Mouse (Mus musculus) limb, embryonic 15.5 days (tissue): ENCODE data around the gene Gm10322. TPM values are rescaled to one million over a fixed set of nuclear protein-coding genes. Genes with fewer than 3 reads are reported as not detected.

ENCODE experiments used
- ATAC-seq: fragments of 200-750 bp; cut with Nextera tagmentation; 2 replicates; pipeline ENCODE4 v1.8.0; 2017; ENCODE audit warnings: low read depth, moderate TSS enrichment; ENCODE audit not compliant: insufficient number of reproducible peaks, low FRiP score, low TSS enrichment
- H3K27ac ChIP-seq: fragments of 300-500 bp; sonication (generic); 2 replicates; pipeline ENCODE4 v1.5.1; 2015; ENCODE audit warnings: moderate library complexity, mild to moderate bottlenecking, inconsistent platforms
- H3K27me3 ChIP-seq: fragments of 300-500 bp; sonication (generic); 2 replicates; pipeline ENCODE4 v1.6.1; 2015; ENCODE audit warnings: inconsistent platforms
- H3K36me3 ChIP-seq: fragments of 300-500 bp; sonication (generic); 2 replicates; pipeline ENCODE4 v1.6.1; 2015; ENCODE audit warnings: inconsistent platforms
- H3K4me1 ChIP-seq: fragments of 300-500 bp; sonication (generic); 2 replicates; pipeline ENCODE4 v1.6.1; 2015; ENCODE audit warnings: inconsistent platforms
- H3K4me2 ChIP-seq: fragments of 300-500 bp; sonication (generic); 2 replicates; pipeline ENCODE4 v1.6.1; 2015; ENCODE audit warnings: mild to moderate bottlenecking, inconsistent platforms
- H3K4me3 ChIP-seq: fragments of 300-500 bp; sonication (generic); 2 replicates; pipeline ENCODE4 v1.5.1; 2015; ENCODE audit warnings: mild to moderate bottlenecking, inconsistent platforms
- H3K9ac ChIP-seq: fragments of 300-500 bp; sonication (generic); 2 replicates; pipeline ENCODE4 v1.6.1; 2015; ENCODE audit warnings: inconsistent platforms
- H3K9me3 ChIP-seq: fragments of 300-500 bp; sonication (generic); 2 replicates; pipeline ENCODE4 v1.6.1; 2016; ENCODE audit warnings: inconsistent platforms
- WGBS: fragments of 180-500 bp; shearing (Covaris S2); methylation state at CpG from one replicate; pipeline ENCODE4 v1.1.7; 2015; 5-methylcytosine and 5-hydroxymethylcytosine counted together
- polyA plus RNA-seq: library from polyadenylated mRNA; unstranded; fragments of >200 nt; fragmentation: Nextera tagmentation; extraction: Ambion mirVana; gene quantifications from 2 replicates; pipeline ENCODE4 v1.2.1, GENCODE M21; 2015

Gene Gm10322
- not detected in 2 replicates for polyA plus RNA-seq

DNA sequence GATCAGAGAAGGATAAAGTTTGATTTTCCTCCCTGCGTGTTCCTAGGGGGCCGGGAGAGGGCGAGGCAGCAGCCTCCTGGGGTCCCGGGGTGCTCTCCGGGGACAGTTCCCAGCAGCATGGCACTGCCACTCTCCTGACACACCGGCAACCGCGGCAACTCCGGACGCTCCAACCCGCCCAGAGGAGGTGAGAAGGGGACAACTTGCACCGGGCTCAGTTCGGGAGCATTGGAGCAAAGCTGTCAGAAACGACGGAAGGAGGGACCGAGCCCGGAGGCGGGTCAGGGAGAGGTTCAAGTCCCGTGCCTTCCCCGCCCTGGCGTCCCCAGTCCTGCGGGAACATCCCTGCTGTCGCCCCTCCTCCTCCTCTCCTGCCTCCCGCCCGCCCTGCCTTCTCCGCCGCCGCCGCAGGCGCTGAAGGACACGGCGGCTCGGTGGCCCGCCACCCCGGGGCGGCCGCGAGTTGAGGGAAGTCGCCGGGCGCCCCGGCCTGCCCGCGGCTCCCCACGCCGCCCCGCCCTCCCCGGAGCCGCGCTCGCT is at the start of gene Gm10322:
Gene Gm10322, plus strand, starts transcription at position 83 of the 540 bp plus-strand sequence.
- H3K4me3 ChIP-seq: peak within 1 kb of the TSS; percentile 91
- no peaks in the 10 kb centered on the region for H3K36me3 ChIP-seq
- WGBS: under 1% methylated on average over 43 of the region's 51 CpGs
- H3K4me2 ChIP-seq: peak within 1 kb of the TSS; percentile 89
- H3K27me3 ChIP-seq: no peaks in the 10 kb centered on the region
- peaks cover 26% of the 10 kb centered on the region for H3K4me1 ChIP-seq
- ATAC-seq: peak; percentile 66
- H3K27ac ChIP-seq: peak within 1 kb of the TSS; percentile 90
- H3K9me3 ChIP-seq: no peaks in the 10 kb centered on the region
- H3K9ac ChIP-seq: peak within 1 kb of the TSS; percentile 95

DNA sequence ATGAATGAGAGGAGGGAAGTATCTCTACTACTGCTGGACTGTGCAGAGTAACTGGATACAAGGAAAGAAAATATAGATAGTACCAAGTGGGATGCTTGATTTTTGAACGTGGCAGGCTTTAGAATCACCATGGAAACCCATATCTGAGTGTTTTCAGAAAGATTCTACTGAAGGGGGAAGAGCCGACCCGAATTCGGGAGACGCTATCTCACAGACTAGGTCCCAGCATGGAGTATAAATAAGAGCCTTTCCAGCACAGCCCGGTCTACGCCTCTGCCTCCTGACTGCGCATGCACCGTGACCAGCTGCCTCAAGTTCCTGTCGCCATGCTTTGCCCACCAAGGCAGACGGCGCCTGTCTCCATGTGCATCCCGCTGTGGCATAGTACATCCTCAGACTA is 48.9 kb upstream of the Gm10322 start:
- no peak overlapping the region for H3K9ac ChIP-seq
- peaks cover 46% of the 10 kb centered on the region for H3K4me1 ChIP-seq
- H3K27ac ChIP-seq: peak overlapping the region; percentile 22; the same call in 1 of the 2 replicates
- ATAC-seq: no peak
- no peaks in the 10 kb centered on the region for H3K27me3 ChIP-seq
- no peaks in the 10 kb centered on the region for H3K9me3 ChIP-seq
- WGBS: 90% methylated on average over 13 of the region's 13 CpGs
- no peak overlapping the region for H3K4me2 ChIP-seq
- H3K4me3 ChIP-seq: no peak overlapping the region
- H3K36me3 ChIP-seq: no peaks in the 10 kb centered on the region

DNA sequence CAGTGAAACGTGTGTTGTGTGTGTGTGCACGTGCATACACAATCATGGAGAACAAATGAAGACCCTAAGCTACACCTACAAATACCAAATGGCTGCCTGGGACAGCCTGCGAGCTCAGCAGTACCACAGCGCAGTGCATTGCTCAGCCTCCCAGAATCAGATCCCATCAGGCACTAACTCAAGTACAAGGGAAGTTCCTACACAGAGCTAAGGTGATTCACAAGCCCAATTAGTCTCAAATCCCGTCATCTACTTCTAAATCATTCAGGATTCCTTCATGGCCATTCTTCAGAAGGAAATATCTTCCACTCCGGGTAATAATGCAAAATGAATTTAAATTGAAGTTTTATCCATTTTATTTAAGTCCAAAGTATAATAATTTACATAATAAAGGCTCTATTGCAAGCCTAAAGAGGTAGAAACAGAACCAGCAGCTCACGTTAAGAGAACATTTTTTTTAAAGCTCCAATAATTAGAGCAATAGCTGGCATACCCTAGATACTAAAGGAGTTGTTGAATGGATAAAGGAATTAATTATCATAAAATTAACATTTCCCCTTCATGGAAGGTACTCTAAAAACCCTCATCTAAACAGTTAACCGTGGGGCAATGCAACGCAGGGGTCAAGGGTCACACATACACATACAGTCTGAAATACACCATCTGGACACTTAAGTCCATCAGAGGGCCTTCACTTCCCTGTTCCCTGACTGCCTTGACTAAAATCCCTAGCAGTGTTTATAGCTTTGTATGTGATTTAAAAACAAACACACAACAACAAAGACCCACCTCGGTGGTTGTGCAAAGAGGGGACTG is 47.0 kb upstream of the Gm10322 start:
- WGBS: 72% methylated on average over 10 of the region's 10 CpGs
- Histone ChIP-seq H3K4me3 (no peak overlapping the region), H3K9me3 (peaks cover 5% of the 10 kb centered on the region; the same call in 1 of the 2 replicates), H3K4me2 (no peak overlapping the region), H3K27ac (no peak overlapping the region), H3K36me3 (no peaks in the 10 kb centered on the region), H3K9ac (no peak overlapping the region), H3K27me3 (no peaks in the 10 kb centered on the region), H3K4me1 (peaks cover 40% of the 10 kb centered on the region)
- no peak for ATAC-seq

DNA sequence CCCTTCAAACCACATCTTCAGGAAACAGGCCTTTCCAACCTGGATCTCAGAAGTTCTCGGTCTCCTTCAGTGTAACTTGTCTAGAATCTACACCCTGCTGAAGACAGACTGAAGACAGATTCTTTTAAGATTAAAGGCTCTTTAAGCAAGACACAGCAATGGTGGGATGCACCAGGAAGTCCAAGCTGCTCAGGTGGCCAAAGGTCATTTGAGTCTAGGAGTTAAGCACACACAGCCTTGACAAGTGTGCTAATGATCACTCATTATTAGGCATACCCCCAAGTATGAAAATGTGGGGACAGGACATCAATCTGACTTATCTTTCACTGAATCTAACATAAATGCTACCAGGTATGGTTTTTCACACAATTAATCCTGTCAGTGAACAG is 46.4 kb upstream of the Gm10322 start:
- H3K27me3 ChIP-seq: no peaks in the 10 kb centered on the region
- no peak overlapping the region for H3K4me3 ChIP-seq
- no peak overlapping the region for H3K4me2 ChIP-seq
- no peaks in the 10 kb centered on the region for H3K36me3 ChIP-seq
- H3K9ac ChIP-seq: no peak overlapping the region
- WGBS: 86% methylated on average over 1 of the region's 1 CpGs
- H3K9me3 ChIP-seq: peaks cover 5% of the 10 kb centered on the region; the same call in 1 of the 2 replicates
- ATAC-seq: no peak
- no peak overlapping the region for H3K27ac ChIP-seq
- peaks cover 37% of the 10 kb centered on the region for H3K4me1 ChIP-seq

DNA sequence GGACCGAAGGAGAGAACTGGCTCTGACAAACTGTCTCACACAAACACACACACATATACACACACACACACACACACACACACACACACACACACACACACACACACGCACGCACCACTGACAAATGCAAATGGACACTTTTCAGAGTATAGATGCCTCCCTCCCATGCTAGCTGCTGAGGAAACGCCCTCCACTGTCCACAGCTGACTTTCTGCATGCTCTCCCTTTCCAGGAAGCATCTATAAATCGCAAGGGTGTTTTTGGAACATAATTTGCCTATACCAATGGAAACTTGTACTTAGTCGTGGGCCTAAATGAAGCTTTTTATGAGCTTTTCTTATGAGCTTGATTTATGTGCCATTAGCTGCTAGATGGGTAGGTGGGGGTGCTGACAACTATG is 45.5 kb upstream of the Gm10322 start:
- Histone ChIP-seq H3K4me1 (peaks cover 29% of the 10 kb centered on the region), H3K27ac (no peak overlapping the region), H3K27me3 (no peaks in the 10 kb centered on the region), H3K4me3 (no peak overlapping the region), H3K36me3 (no peaks in the 10 kb centered on the region), H3K9ac (no peak overlapping the region), H3K9me3 (peaks cover 5% of the 10 kb centered on the region; the same call in 1 of the 2 replicates), H3K4me2 (no peak overlapping the region)
- no peak for ATAC-seq
- WGBS: 54% methylated on average over 6 of the region's 6 CpGs

DNA sequence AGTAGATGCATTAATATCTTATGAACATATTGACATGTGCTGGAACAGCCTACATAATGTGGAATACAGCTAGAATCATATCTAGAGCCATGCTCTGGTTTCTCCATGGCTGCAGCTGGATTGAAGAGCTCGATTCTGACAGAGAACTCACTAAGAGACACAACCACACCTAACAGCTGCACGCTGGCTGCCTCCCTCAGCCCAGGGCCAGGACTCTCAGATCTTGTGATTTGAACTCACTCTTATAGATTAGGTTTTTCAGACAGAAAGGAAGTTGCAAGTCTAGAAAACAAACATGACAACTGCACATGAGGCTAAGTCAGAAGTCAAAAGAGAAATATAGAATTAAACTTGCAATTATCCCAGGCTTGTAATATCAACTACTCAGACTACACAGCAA is 45.1 kb upstream of the Gm10322 start:
- 49% methylated on average over 2 of the region's 2 CpGs for WGBS
- Histone ChIP-seq H3K4me3 (no peak overlapping the region), H3K27ac (no peak overlapping the region), H3K4me1 (peaks cover 25% of the 10 kb centered on the region), H3K4me2 (no peak overlapping the region), H3K27me3 (no peaks in the 10 kb centered on the region), H3K9me3 (peaks cover 5% of the 10 kb centered on the region; the same call in 1 of the 2 replicates), H3K36me3 (no peaks in the 10 kb centered on the region), H3K9ac (no peak overlapping the region)
- no peak for ATAC-seq

DNA sequence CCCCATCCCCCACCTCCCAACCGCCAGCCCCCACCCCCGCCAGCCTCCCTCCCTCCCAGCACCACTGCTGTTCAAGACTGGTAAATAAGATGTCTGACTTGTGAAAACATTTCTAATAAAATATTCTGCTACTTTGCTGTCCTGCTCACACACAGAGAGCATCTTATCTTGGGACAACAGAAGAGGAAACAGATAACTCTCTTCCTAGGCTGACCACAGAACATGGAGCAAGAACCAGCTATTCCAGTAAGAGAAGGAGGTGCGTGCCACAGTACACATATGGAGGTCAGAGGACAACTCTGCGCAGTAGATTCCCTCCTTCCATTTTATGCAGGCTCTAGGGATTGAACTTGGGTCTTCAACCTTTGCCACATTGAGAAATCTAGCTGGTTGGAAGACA is 44.6 kb upstream of the Gm10322 start:
- Histone ChIP-seq H3K36me3 (no peaks in the 10 kb centered on the region), H3K9ac (no peak overlapping the region), H3K9me3 (peaks cover 5% of the 10 kb centered on the region; the same call in 1 of the 2 replicates), H3K4me3 (no peak overlapping the region), H3K27me3 (no peaks in the 10 kb centered on the region), H3K27ac (peak overlapping the region; percentile 4; the same call in 1 of the 2 replicates), H3K4me2 (no peak overlapping the region), H3K4me1 (peaks cover 22% of the 10 kb centered on the region)
- 77% methylated on average over 4 of the region's 4 CpGs for WGBS
- no peak for ATAC-seq

DNA sequence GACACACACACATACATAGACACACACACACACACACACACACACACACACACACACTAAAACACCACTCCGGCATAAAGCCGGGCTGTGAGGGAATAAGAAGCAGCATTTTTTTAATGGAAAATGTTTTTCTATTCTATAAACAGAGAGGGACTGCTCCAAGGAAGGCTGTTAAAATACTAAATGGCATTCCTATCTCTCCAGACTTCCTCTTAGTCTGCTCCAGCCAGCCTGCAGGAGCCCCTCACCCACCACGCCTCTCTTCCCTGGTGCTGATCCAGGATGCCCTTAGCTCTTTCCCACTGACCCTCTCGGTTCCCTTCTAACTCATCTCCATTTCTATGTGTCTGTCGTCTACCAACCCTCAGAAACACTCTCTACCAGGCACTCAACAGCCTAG is 43.9 kb upstream of the Gm10322 start:
- H3K36me3 ChIP-seq: no peaks in the 10 kb centered on the region
- H3K27ac ChIP-seq: no peak overlapping the region
- no peaks in the 10 kb centered on the region for H3K27me3 ChIP-seq
- H3K4me3 ChIP-seq: no peak overlapping the region
- WGBS: 71% methylated on average over 5 of the region's 5 CpGs
- H3K9ac ChIP-seq: no peak overlapping the region
- no peak overlapping the region for H3K4me2 ChIP-seq
- ATAC-seq: no peak
- H3K9me3 ChIP-seq: peaks cover 5% of the 10 kb centered on the region; the same call in 1 of the 2 replicates
- H3K4me1 ChIP-seq: peaks cover 25% of the 10 kb centered on the region

DNA sequence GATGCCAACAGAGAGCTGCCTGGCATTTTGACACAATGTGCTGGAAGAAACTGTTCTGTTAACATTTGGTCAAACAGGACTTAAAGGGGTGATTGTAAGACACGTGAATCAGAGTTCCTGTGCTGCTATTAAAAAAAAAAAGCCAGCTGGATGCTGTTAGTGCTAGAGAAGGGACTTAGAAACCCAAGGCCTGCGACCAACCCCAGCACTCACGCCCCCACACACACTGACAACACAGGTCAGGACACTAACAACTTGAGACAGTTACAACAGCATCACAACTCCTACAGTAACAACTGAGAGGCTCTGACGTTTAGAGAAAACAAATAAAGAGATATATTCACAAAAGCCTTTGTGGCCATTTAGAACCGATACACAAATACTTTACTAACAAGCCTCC is 39.6 kb upstream of the Gm10322 start:
- 33% methylated on average over 5 of the region's 5 CpGs for WGBS
- H3K4me1 ChIP-seq: peaks cover 24% of the 10 kb centered on the region
- H3K36me3 ChIP-seq: no peaks in the 10 kb centered on the region
- H3K27me3 ChIP-seq: no peaks in the 10 kb centered on the region
- H3K4me2 ChIP-seq: no peak overlapping the region
- H3K9ac ChIP-seq: no peak overlapping the region
- no peak overlapping the region; the same call in 1 of the 2 replicates for H3K27ac ChIP-seq
- ATAC-seq: no peak
- peaks cover 5% of the 10 kb centered on the region; the same call in 1 of the 2 replicates for H3K9me3 ChIP-seq
- H3K4me3 ChIP-seq: no peak overlapping the region

DNA sequence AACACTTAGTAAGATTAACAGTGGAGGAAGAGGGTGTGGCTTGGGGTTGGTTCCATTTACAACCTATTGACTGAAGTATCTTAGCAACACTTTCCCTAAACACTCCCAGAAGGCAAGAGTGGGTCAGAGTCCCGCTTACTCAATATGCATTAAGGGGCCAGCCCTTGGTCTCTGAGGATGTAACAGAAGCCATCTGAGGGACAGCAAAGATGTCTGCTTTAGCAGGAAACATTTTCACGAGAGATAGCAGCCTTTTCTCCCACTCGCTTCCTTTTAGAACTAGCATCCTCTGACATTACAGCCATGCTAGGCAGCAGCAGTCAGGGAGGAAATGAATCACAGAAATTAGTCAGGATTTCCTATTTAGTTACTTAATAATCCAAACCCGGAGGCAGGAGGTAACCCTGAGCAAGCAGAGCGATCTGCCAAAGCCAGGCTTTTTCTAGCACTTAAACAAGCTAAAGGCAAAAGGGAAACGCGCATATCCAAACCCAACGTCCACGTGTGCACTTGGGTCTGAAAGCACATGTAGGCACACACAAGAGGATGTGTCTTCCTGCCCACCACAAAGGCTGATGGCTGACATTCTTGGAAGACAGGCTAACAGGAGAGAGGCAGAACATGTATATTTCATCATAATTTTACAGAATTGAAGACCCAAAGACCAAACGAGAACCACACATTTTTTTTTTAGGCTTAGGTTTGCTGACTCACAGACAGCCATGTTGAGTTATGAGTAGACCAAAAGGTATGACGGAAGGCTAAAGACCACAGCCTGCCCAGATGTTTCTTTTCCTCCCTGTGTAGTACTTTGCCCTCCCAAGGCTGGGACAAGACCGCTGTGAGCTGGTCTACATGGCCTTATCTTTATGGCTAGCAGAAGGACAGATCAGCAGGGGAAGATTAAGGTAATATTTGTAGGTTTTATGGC is 37.7 kb upstream of the Gm10322 start:
- Histone ChIP-seq H3K9me3 (peaks cover 2% of the 10 kb centered on the region; the same call in 1 of the 2 replicates), H3K27ac (peak overlapping the region; percentile 78), H3K9ac (no peak overlapping the region), H3K27me3 (no peaks in the 10 kb centered on the region), H3K4me1 (peaks cover 22% of the 10 kb centered on the region), H3K36me3 (no peaks in the 10 kb centered on the region), H3K4me3 (no peak overlapping the region), H3K4me2 (no peak overlapping the region)
- 43% methylated on average over 12 of the region's 12 CpGs for WGBS
- ATAC-seq: peak; percentile 44; the same call in 1 of the 2 replicates

DNA sequence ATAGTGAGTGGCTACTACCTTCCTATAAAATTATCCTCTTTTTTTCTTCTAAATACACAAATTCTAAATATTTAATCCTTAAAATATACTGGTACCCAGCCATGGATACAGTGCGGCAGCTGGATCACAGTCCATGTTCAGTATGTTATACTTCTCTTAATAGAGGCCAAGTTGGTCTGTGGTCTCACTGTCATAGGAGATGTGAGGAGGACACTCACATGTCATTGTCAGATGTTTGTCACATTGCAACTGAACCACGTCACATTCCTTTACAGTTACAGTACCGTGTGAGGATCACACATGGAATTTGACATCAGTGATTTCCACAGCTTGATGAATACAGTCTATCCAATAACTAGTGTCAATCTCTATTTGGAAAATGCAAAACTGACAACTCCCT is 36.2 kb upstream of the Gm10322 start:
- Histone ChIP-seq H3K36me3 (0 out of 2 replicates have a peak, but pooled peaks cover 3% of the 10 kb centered on the region), H3K9ac (no peak overlapping the region), H3K4me3 (no peak overlapping the region), H3K4me2 (no peak overlapping the region), H3K9me3 (no peaks in the 10 kb centered on the region), H3K27me3 (no peaks in the 10 kb centered on the region), H3K4me1 (peaks cover 22% of the 10 kb centered on the region), H3K27ac (no peak overlapping the region)
- WGBS: 73% methylated on average over 3 of the region's 3 CpGs
- no peak for ATAC-seq
